Mouse (Mus musculus) adrenal gland, postnatal 25 days (tissue): ENCODE measurements around the gene Nmt1. TPM values are rescaled to one million over a fixed set of nuclear protein-coding genes. Genes with fewer than 3 reads are reported as not detected.
A peak's percentile ranks its signal among the peaks of the same experiment; 100 is the strongest.

Experiments used
- DNase-seq: peaks from one replicate; pipeline ENCODE4 v3.0.0; 2021; ENCODE audit warnings: mixed read lengths
- microRNA-seq, 2 experiments: library from miRNA; unstranded; fragments of <30 nt; microRNA quantifications; one replicate each; pipeline ENCODE4 v1.2.0; 2021
- total RNA-seq: library from RNA; stranded (reverse); gene quantifications from 2 replicates; pipeline ENCODE4 v1.2.3, GENCODE M21; 2021

Gene Nmt1
- total RNA-seq, 1 experiment from 2014 or later, result 104 TPM

- DNase-seq, result no peak
Measured at GRCm38 (mm10) chr11:103111301-103111700, 83.3 kb downstream of the Nmt1 start.

GRCm38 (mm10) chr11:103111881-103112551 lies 84.0 kb downstream of the Nmt1 start:
- DNase-seq, result peak; percentile 78

DNA sequence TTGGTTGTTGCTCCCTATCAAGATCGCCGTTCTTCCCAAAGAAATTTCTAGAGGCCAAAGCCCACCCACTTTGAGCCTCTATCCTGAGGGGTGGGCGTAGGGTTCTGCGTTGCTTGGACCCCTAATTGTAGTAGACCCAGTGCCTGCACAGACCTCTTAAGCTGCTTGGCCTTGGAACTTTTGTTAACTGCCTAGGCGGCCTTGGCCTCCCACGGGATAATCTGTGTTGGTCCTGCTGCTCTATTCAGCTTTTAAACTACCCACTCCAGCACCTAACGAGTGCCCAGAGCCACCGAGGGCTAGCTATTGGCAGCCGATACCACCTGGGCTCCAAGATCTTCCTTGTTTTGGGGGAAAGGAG lies 84.5 kb downstream of the Nmt1 start:
- no peak for DNase-seq

- no peak for DNase-seq
Measured at GRCm38 (mm10) chr11:103113005-103113404, 85.0 kb downstream of the Nmt1 start.

DNA sequence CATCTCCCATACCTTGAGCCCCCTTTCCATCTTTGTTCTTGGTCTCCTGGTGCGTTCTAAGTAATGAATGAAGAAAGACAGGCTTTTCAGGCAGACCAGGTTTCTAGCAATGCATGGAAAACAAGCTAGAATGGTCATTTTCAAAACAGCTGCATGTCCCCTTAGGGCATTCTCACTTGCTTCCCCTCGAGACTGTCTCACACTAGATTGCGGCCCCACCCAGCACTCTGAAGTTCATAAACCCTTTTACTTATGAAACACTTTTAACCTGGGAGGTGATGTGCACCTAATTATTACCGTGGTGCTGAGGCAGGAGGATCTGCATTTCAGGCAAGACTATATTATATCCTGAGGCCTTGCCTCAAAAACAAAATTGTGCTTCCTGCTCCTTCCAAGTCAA lies 85.8 kb downstream of the Nmt1 start:
- DNase-seq, result no peak

DNA sequence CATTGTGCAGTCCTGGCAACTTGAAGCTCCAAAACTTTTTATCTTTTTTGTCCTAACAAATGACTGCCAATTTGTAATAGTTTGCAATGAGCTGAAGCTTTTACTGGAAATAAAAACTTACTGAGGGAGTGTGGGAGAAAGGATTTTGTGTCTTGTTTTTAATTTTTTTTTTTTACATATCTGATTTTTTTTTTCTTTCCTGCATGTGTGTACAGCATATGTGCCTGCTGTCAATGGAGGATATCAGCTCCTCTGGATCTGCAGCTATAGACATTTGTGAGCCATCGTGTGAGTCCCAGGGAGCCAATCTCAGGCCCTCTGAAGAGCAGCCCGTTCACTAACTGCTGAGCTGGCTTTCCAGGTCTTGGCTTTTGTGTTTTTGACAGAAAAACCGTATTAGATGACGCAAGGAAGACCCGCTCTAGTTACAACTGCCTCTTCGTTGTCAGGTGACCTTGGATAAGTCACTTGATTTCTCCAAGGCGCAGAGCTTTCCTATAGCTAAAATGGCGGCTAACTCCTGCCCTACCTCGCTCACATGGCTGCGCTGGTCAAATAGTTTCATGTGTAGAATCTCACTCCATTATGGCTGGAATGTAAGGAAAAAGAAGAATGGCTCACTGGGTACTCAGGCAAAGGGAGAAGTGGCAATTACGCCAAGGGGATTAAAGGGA lies 86.4 kb downstream of the Nmt1 start:
- DNase-seq, result no peak

GRCm38 (mm10) chr11:103115163-103116007 lies 87.4 kb downstream of the Nmt1 start:
- DNase-seq, result peak; percentile 78

DNA sequence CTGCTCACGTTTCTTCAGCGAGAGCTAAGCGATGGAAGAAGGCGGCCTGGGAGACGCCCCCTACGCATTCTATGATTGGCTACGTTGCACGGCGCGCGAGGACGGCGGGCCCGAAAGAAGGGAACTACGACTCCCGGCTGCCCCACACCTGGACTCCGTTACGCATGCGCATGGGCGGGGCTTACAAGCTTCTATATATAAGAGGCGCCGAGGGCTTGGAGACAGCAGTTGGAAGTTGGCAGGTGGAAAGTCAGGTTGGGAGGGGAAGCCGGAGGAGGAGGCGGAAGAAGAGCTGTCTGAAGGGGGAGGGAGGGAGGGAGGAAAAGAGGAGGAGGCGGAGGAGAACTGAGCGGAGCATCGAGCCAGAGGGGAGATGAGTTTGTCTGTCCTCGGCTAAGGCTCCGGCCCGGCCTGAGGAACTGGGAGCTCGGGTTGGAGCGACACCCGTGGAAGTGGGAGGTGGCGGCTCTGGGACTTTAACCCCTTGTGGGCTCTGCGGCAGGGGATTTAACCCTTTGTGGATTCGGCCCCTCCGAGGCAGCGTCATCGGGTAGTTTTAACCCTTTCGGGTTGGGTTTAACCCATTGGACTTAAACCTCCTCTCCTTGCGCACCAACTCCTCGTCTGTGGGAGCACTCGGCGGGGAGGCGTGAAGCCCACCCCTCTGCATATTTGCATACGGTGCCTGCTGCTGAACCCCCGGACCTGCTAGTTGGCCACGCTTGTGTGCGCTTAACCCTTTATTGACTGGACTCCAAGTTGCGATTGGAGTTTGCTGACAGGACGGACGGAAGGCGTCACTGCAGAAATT lies 88.2 kb downstream of the Nmt1 start, which contains the start of gene Hexim1:
TSS of gene Hexim1 (plus strand) at position 224 of the 811 bp plus-strand sequence.
- DNase-seq, result peak; percentile 99

- DNase-seq, result peak; percentile 78
Measured at GRCm38 (mm10) chr11:103116959-103117590, 89.1 kb downstream of the Nmt1 start.

DNA sequence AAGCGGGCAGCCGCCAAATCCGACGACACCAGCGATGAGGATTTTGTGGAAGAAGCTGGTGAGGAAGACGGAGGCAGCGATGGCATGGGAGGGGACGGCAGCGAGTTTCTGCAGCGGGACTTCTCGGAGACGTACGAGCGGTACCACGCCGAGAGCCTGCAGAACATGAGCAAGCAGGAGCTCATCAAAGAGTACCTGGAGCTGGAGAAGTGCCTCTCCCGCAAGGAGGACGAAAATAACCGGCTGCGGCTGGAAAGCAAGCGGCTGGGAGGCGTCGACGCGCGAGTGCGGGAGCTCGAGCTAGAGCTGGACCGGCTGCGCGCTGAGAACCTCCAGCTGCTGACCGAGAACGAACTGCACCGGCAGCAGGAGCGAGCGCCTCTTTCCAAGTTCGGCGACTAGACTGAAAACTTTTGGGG lies 89.6 kb downstream of the Nmt1 start:
- DNase-seq, result peak; percentile 51

Small RNA genes within 50 kb of the gene (microRNA-seq; reads per million reads assigned to microRNA genes)
- gene Mir6931, result 0 reads per million in 2 experiments

Other genes with a start within 250 kb of the Nmt1 start
- gene Gjc1, start 208.5 kb upstream of the Nmt1 start, total RNA-seq, result 20.0 and 22.7 TPM in 2 replicates
- gene Higd1b, start 192.3 kb upstream of the Nmt1 start, total RNA-seq, result 0.76 TPM in 1 of 2 replicates, not detected in the other
- gene Eftud2, start 147.2 kb upstream of the Nmt1 start, total RNA-seq, result 77.2 and 81.2 TPM in 2 replicates
- 1.0 TPM in 1 of 2 replicates, not detected in the other for gene Ccdc103, start 147.0 kb upstream of the Nmt1 start, total RNA-seq
- gene Fam187a, start 143.0 kb upstream of the Nmt1 start, total RNA-seq, result not detected in 2 replicates
- 0.36 and 0.48 TPM in 2 replicates for gene Gfap, start 127.3 kb upstream of the Nmt1 start, total RNA-seq
- gene Kif18b, start 103.1 kb upstream of the Nmt1 start, total RNA-seq, result 4.1 and 5.3 TPM in 2 replicates
- gene C1ql1, start 81.5 kb upstream of the Nmt1 start, total RNA-seq, result 34.9 and 49.7 TPM in 2 replicates
- gene Dcakd, start 143 bp downstream of the Nmt1 start, total RNA-seq, result 73.0 and 82.7 TPM in 2 replicates
- 9.1 and 13.7 TPM in 2 replicates for gene Plcd3, start 73.5 kb downstream of the Nmt1 start, total RNA-seq
- 92.1 and 129 TPM in 2 replicates for gene Acbd4, start 73.5 kb downstream of the Nmt1 start, total RNA-seq
- 72.0 and 75.6 TPM in 2 replicates for gene Hexim1, start 88.0 kb downstream of the Nmt1 start, total RNA-seq
- gene Hexim2, start 104.2 kb downstream of the Nmt1 start, total RNA-seq, result 3.9 and 6.2 TPM in 2 replicates
- gene Fmnl1, start 142.9 kb downstream of the Nmt1 start, total RNA-seq, result 15.6 and 19.9 TPM in 2 replicates
- gene 1700023F06Rik, start 180.4 kb downstream of the Nmt1 start, total RNA-seq, result not detected in 2 replicates
- gene Spata32, start 190.2 kb downstream of the Nmt1 start, total RNA-seq, result not detected in 2 replicates
- 7.0 TPM in 2 replicates for gene Map3k14, start 239.3 kb downstream of the Nmt1 start, total RNA-seq